Mouse (Mus musculus) midbrain, embryonic 11.5 days (tissue): ENCODE measurements around the gene Gna13. TPM values are rescaled to one million over a fixed set of nuclear protein-coding genes. Genes with fewer than 3 reads are reported as not detected.

Source experiments
- ATAC-seq: fragments of 200-750 bp; cut with Nextera tagmentation; 2 replicates; pipeline ENCODE4 v1.8.0; 2017; ENCODE audit warnings: moderate TSS enrichment, moderate library complexity; ENCODE audit not compliant: low FRiP score
- DNase-seq: peaks from one replicate; pipeline ENCODE4 v3.0.0; 2015; ENCODE audit warnings: low spot score; ENCODE audit errors: missing footprints
- H3K27ac ChIP-seq: fragments of 300-500 bp; sonication (generic); 2 replicates; pipeline ENCODE4 v1.5.1; 2014; ENCODE audit warnings: low read depth, low read length
- H3K27me3 ChIP-seq: fragments of 300-500 bp; sonication (generic); 2 replicates; pipeline ENCODE4 v1.6.1; 2014; ENCODE audit warnings: mild to moderate bottlenecking, low read length, moderate library complexity, mixed read lengths; ENCODE audit not compliant: control insufficient read depth, insufficient read depth
- H3K36me3 ChIP-seq: fragments of 300-500 bp; sonication (generic); 2 replicates; pipeline ENCODE4 v1.6.1; 2014; ENCODE audit warnings: mild to moderate bottlenecking, low read length, moderate library complexity, mixed read lengths; ENCODE audit not compliant: control insufficient read depth, insufficient read depth
- H3K4me1 ChIP-seq: fragments of 300-500 bp; sonication (generic); 2 replicates; pipeline ENCODE4 v1.6.1; 2014; ENCODE audit warnings: low read length; ENCODE audit not compliant: control insufficient read depth, insufficient read depth
- H3K4me2 ChIP-seq: fragments of 300-500 bp; sonication (generic); 2 replicates; pipeline ENCODE4 v1.6.1; 2014; ENCODE audit warnings: mild to moderate bottlenecking, moderate library complexity
- H3K4me3 ChIP-seq: fragments of 300-500 bp; sonication (generic); 2 replicates; pipeline ENCODE4 v1.5.1; 2014; ENCODE audit warnings: low read depth, low read length
- H3K9ac ChIP-seq: fragments of 300-500 bp; sonication (generic); 2 replicates; pipeline ENCODE4 v1.6.1; 2014; ENCODE audit warnings: low read length
- H3K9me3 ChIP-seq: fragments of 300-500 bp; sonication (generic); 2 replicates; pipeline ENCODE4 v1.6.1; 2016; ENCODE audit warnings: low read length; ENCODE audit not compliant: control insufficient read depth
- WGBS: fragments of 180-500 bp; shearing (Covaris S2); extraction: QIAGEN DNeasy Blood & Tissue Kit; methylation state at CpG from one replicate; pipeline ENCODE4 v1.1.7; 2014; 5-methylcytosine and 5-hydroxymethylcytosine counted together
- polyA plus RNA-seq: library from polyadenylated mRNA; unstranded; fragments of >200 nt; fragmentation: Nextera tagmentation; extraction: Ambion mirVana; gene quantifications from 2 replicates; pipeline ENCODE4 v1.2.1, GENCODE M21; 2014

The Gna13 gene
- polyA plus RNA-seq, 1 experiment from 2014 or later: 19.4 TPM

DNA sequence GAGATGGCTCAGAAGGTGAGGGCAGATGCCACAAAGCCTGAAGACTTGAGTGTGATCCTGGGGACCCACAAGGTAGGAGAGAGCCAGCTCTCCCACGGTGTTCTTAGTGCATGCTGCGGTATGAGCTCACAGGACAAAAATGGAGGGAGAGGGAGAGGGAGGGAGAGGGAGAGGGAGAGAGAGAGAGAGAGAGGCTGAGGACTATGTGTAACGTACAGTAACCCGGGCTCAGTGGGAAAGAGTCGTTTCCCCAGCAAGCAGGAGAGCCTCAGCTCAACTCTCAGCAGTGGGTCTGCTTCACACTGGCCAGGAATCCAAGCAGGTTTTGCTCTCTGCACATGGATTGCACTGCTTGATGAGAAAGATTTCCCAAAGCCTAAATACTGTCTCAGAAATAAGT, 76.6 kb downstream of the Gna13 start:
- Histone ChIP-seq H3K9ac (no peak overlapping the region), H3K27me3 (peaks cover 4% of the 10 kb centered on the region; the same call in 1 of the 2 replicates), H3K27ac (no peak overlapping the region), H3K4me3 (no peak overlapping the region), H3K4me2 (peak overlapping the region; percentile 75; the same call in 1 of the 2 replicates), H3K4me1 (peaks cover 4% of the 10 kb centered on the region; the same call in 1 of the 2 replicates), H3K9me3 (no peaks in the 10 kb centered on the region), H3K36me3 (peaks cover 11% of the 10 kb centered on the region; the same call in 1 of the 2 replicates)
- ATAC-seq (peak; percentile 28; the same call in 1 of the 2 replicates), DNase-seq (peak; percentile 85)
- WGBS: 19% methylated on average over 5 of the region's 5 CpGs

DNA sequence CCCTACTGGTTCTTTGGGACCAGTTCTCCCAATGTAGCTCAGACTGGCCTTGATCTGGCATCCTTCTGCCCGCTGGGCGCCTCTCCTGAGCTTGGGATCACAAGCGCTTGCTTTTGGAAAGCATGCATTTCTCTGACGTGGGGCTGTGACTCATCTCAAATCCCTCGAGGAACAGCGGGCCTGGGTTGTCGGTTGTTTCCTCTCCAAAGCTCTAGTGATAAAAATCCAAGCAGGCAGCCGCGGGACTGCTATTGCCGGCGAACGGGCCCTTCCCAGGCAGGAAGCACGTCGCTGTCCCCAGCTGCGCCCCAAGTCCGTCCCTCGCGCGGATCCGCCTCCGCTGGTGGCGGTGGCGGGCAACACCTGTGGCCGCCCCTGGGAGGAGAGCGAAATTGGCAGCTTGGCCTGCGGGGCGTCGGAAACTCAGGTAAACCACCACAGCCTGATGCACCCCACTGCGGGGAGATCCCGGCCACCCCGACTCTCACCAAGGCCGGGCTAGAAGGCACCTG, 77.3 kb downstream of the Gna13 start:
- H3K27ac ChIP-seq: no peak overlapping the region
- ATAC-seq: peak; percentile 67
- peak overlapping the region; percentile 75 for H3K4me2 ChIP-seq
- H3K4me1 ChIP-seq: peaks cover 4% of the 10 kb centered on the region; the same call in 1 of the 2 replicates
- no peaks in the 10 kb centered on the region for H3K9me3 ChIP-seq
- peak overlapping the region; percentile 39 for H3K4me3 ChIP-seq
- H3K9ac ChIP-seq: peak overlapping the region; percentile 56
- H3K36me3 ChIP-seq: peaks cover 9% of the 10 kb centered on the region; the same call in 1 of the 2 replicates
- DNase-seq: peak; percentile 95
- WGBS: 2% methylated on average over 32 of the region's 32 CpGs
- peaks cover 4% of the 10 kb centered on the region; the same call in 1 of the 2 replicates for H3K27me3 ChIP-seq

DNA sequence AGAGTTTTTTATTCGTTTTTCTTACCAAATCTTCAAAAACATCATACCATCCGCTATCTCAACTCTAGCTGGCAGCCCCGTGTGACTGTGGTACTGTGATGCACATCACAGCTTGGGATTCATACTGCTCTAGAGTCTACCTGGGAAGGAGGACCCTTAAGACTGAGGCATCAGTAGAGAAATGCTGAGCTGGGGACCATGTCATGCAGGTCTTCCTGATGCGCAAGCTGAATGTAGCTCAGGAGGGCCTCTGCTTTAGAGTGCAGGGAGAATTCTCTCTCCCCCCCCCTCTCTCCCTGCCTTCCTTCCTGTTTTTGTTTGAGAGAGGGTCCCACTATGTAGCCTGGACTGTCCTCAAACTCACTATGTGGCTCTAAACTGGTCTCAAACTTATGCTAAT, 78.0 kb downstream of the Gna13 start:
- Histone ChIP-seq H3K4me1 (peaks cover 4% of the 10 kb centered on the region; the same call in 1 of the 2 replicates), H3K4me3 (no peak overlapping the region), H3K9ac (no peak overlapping the region), H3K9me3 (no peaks in the 10 kb centered on the region), H3K27ac (no peak overlapping the region), H3K27me3 (peaks cover 4% of the 10 kb centered on the region; the same call in 1 of the 2 replicates), H3K4me2 (peak overlapping the region; percentile 75; the same call in 1 of the 2 replicates), H3K36me3 (peaks cover 4% of the 10 kb centered on the region; the same call in 1 of the 2 replicates)
- DNase-seq: no peak
- WGBS: 55% methylated on average over 4 of the region's 4 CpGs
- ATAC-seq: no peak

DNA sequence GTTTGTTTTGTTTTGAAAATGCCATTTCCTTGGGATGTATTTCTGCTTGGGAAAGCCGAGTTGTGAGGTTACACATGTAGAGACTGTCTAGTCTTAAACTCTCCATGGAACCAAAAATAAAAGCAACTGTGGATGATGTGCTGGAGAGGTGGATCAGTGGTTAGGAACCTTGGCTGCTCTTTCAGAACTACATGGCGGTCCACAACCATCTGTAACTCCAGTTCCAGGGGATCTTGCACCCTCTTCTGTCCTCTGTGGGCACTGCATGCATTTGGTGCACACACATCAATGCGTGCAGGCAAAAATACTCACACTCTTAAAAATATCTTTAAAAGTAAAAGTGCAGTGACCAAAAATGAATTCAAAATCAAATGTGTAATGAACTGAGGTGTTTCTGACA, 78.5 kb downstream of the Gna13 start:
- 53% methylated on average over 3 of the region's 3 CpGs for whole genome bisulfite sequencing
- no peak overlapping the region for H3K4me3 ChIP-seq
- no peak overlapping the region for H3K4me2 ChIP-seq
- H3K9ac ChIP-seq: no peak overlapping the region
- H3K27me3 ChIP-seq: peaks cover 4% of the 10 kb centered on the region; the same call in 1 of the 2 replicates
- ATAC-seq: no peak
- H3K27ac ChIP-seq: no peak overlapping the region
- no peaks in the 10 kb centered on the region for H3K9me3 ChIP-seq
- peaks cover 4% of the 10 kb centered on the region; the same call in 1 of the 2 replicates for H3K36me3 ChIP-seq
- peaks cover 4% of the 10 kb centered on the region; the same call in 1 of the 2 replicates for H3K4me1 ChIP-seq
- DNase-seq: peak; percentile 88

DNA sequence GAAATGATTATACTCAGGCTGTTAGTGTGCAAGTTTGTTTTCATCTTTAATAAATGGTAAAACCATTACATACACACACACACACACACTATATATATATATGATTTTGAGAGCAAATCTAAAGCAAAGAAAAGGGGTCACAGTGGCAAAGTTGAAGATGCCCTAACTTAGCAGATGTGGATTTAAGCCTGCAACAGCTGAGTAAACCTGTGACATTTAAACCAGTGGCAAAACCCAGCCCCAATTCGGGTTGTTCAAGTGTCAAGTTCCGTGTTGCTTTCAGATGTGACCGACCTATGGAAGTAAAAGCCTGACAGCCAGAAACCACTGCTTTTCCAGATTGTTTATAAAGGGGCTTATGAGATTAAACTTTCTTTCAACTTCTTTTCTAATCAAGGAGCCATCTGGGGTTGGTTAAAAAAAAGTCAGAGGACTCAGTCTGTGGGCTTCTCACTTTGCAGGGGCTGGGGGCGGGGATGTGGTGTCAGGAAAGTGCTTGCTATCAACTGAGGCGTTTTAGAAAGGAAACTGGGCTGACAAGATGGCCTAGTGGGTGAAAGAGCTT, 79.6 kb downstream of the Gna13 start:
- Histone ChIP-seq H3K36me3 (peaks cover 4% of the 10 kb centered on the region; the same call in 1 of the 2 replicates), H3K27me3 (peaks cover 4% of the 10 kb centered on the region; the same call in 1 of the 2 replicates), H3K9ac (no peak overlapping the region), H3K4me2 (no peak overlapping the region), H3K9me3 (no peaks in the 10 kb centered on the region), H3K4me3 (no peak overlapping the region), H3K27ac (no peak overlapping the region), H3K4me1 (peaks cover 4% of the 10 kb centered on the region; the same call in 1 of the 2 replicates)
- no peak for DNase-seq
- 43% methylated on average over 5 of the region's 5 CpGs for WGBS
- no peak for ATAC-seq

DNA sequence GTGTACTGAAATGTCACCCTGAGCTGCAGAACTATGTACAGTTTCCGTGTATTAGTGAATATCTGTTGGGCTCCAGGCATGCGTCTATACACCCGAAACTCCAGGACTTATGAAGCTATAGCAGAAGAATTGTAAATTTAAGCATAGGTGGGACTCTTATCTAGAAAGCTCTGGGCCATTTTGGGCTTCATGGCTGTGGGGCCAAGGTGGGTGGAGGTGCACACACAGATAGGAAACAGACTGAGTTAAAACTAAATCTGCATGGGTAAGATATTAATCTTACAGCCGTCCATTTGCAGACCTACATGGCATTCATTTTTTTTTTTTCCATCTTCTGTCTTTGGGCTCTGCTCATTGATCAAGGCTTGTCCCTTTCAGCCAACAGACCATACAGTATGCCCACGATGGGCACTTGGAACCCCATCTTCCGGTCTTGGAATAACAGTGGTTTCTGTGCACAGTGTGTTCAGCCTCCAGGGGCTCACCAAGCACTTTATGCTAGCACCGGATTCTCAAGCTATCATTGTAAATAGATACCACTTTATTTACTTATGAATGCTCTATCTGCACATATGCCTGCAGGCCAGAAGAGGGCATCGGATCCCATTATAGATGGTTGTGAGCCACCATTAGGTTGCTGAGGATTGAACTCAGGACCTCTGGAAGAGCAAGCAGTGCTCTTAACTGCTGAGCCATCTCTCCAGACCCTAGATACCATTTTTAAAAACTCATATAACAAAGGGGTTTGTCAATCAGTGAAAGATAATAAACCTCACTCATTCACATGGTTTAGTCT, 81.0 kb downstream of the Gna13 start:
- no peak overlapping the region for H3K27ac ChIP-seq
- no peak overlapping the region for H3K4me2 ChIP-seq
- no peak overlapping the region for H3K4me3 ChIP-seq
- H3K4me1 ChIP-seq: peaks cover 4% of the 10 kb centered on the region; the same call in 1 of the 2 replicates
- H3K9me3 ChIP-seq: no peaks in the 10 kb centered on the region
- H3K9ac ChIP-seq: no peak overlapping the region
- no peaks in the 10 kb centered on the region for H3K36me3 ChIP-seq
- H3K27me3 ChIP-seq: peaks cover 4% of the 10 kb centered on the region; the same call in 1 of the 2 replicates
- ATAC-seq (no peak), DNase-seq (no peak)
- 91% methylated on average over 8 of the region's 8 CpGs for WGBS

DNA sequence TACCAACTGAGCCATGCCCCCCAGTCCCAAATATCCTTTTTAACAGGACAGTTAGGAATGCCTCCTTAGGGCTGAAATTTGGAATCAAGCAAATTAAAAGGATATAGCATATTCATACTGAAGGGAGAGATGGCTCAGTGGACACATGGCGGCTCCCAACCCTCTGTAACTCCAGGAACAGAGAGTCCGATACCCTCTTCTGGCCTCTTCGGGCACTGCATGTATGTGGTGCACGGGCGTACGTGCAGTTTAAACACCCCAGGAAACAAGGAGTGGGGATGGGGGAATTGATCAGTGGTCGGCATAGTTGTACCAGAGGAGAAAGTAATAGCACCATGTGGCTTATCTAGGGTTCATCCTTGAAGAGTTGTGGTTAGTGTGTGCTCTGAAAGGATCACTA, 82.0 kb downstream of the Gna13 start:
- H3K4me1 ChIP-seq: peaks cover 4% of the 10 kb centered on the region; the same call in 1 of the 2 replicates
- H3K4me2 ChIP-seq: no peak overlapping the region
- DNase-seq: peak; percentile 93
- peaks cover 4% of the 10 kb centered on the region; the same call in 1 of the 2 replicates for H3K27me3 ChIP-seq
- H3K9me3 ChIP-seq: no peaks in the 10 kb centered on the region
- H3K36me3 ChIP-seq: no peaks in the 10 kb centered on the region
- no peak overlapping the region for H3K4me3 ChIP-seq
- H3K9ac ChIP-seq: no peak overlapping the region
- no peak overlapping the region for H3K27ac ChIP-seq
- peak; percentile 8; the same call in 1 of the 2 replicates for ATAC-seq
- WGBS: 57% methylated on average over 7 of the region's 7 CpGs

DNA sequence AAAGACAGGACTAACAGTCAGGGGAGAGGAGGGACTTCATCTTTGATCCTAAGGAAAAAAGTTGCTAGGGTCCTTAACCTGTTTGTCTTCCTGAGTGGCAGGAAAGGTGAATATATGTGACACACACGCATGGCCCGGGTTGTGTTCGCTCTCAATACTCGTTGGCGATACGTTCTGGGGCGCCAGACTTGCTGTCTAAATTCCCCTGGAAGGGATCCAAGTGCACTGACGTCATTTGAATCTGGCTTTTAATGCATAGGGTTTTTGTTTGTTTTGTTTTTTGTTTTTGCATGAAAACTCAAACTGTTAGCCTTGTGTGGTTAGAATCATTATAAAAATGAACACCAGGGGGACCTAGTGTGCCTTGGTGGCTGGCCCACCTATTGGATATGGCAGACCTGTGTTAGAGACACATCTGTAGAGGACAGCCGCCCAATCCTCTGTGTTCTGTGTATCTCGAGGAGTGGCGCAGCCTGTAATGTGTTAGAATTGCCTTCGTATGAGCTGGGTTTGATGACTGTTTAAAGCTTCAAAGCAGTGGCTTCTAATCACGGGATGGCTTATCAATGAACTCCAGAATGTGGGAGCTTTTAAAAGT, 82.9 kb downstream of the Gna13 start:
- no peaks in the 10 kb centered on the region for H3K36me3 ChIP-seq
- no peak overlapping the region for H3K27ac ChIP-seq
- no peak overlapping the region for H3K4me3 ChIP-seq
- DNase-seq: peak; percentile 91
- no peaks in the 10 kb centered on the region for H3K9me3 ChIP-seq
- no peaks in the 10 kb centered on the region for H3K4me1 ChIP-seq
- peak; percentile 63; the same call in 1 of the 2 replicates for ATAC-seq
- H3K4me2 ChIP-seq: no peak overlapping the region
- H3K27me3 ChIP-seq: peaks cover 3% of the 10 kb centered on the region; the same call in 1 of the 2 replicates
- WGBS: 59% methylated on average over 13 of the region's 13 CpGs
- H3K9ac ChIP-seq: no peak overlapping the region
